ENCODE assay signal across 13 mouse cellular contexts in genomic region chr6:84570039-84570438, GRCm38 (mm10). TPM values are rescaled to one million over a fixed set of nuclear protein-coding genes. Genes with fewer than 3 reads are reported as not detected.
DNase-seq lines count a peak whose midpoint lies in the region; ATAC-seq lines count a peak whose summit lies in the region.
"Had no signal": no experiment of that assay in that cellular context is flagged by ENCODE, and none has a peak within 500 bp of the region (broad histone marks: within the 10 kb centered on the region; RNA-seq: fewer than 3 reads in every experiment).

No protein-coding gene starts in this region.

- H3K4me3 ChIP-seq in lung, embryonic 15.5 days = no peak overlapping the region
- H3K4me3 ChIP-seq in hindbrain, embryonic 10.5 days = no peak overlapping the region
- H3K4me3 ChIP-seq in limb, embryonic 15.5 days = no peak overlapping the region
- H3K4me3 ChIP-seq: gastrocnemius, adult 2 months had no signal

- H3K4me1 ChIP-seq in lung, embryonic 15.5 days = 0 out of 2 replicates have a peak, but pooled peaks cover 11% of the 10 kb centered on the region
- H3K4me1 ChIP-seq in hindbrain, embryonic 10.5 days (replicated peaks) = peaks cover 63% of the 10 kb centered on the region
- peaks cover 41% of the 10 kb centered on the region for H3K4me1 ChIP-seq in limb, embryonic 15.5 days

- H3K36me3 ChIP-seq in lung, embryonic 15.5 days = no peaks in the 10 kb centered on the region
- H3K36me3 ChIP-seq in hindbrain, embryonic 10.5 days = peaks cover 24% of the 10 kb centered on the region
- H3K36me3 ChIP-seq in limb, embryonic 15.5 days = peaks cover 14% of the 10 kb centered on the region; the same call in 1 of the 2 replicates

- ATAC-seq in lung, embryonic 15.5 days (ENCODE audit: borderline replicate concordance, extremely low read depth, low FRiP score, low TSS enrichment) = peak; percentile 25; the same call in 1 of the 2 replicates
- ATAC-seq in limb, embryonic 15.5 days (ENCODE audit: insufficient number of reproducible peaks, low FRiP score, low TSS enrichment, low read depth) = no peak

- H3K27ac ChIP-seq in lung, embryonic 15.5 days = no peak overlapping the region
- H3K27ac ChIP-seq in hindbrain, embryonic 10.5 days = peak overlapping the region; percentile 83
- 0 out of 2 replicates have a peak overlapping the region, but pooled peaks have one; percentile 7 for H3K27ac ChIP-seq in limb, embryonic 15.5 days
- H3K27ac ChIP-seq: gastrocnemius, adult 2 months; liver, embryonic 14.5 days had no signal

- H3K27me3 ChIP-seq in lung, embryonic 15.5 days = peaks cover 19% of the 10 kb centered on the region
- peaks cover 55% of the 10 kb centered on the region for H3K27me3 ChIP-seq in hindbrain, embryonic 10.5 days (ENCODE audit: insufficient read depth, poor library complexity, severe bottlenecking)
- 0 out of 2 replicates have a peak, but pooled peaks cover 2% of the 10 kb centered on the region for H3K27me3 ChIP-seq in limb, embryonic 15.5 days

- no peak overlapping the region for H3K9ac ChIP-seq in lung, embryonic 15.5 days
- H3K9ac ChIP-seq in limb, embryonic 15.5 days = no peak overlapping the region
- H3K9ac ChIP-seq: liver, embryonic 14.5 days had no signal

- peak; percentile 22 for DNase-seq in embryo, embryonic 10.5 days (ENCODE audit: low spot score)
- no peak for DNase-seq in embryo, embryonic 9.5 days (ENCODE audit: extremely low spot score)
- DNase-seq in lung, postnatal 4 days = no peak
- no peak for DNase-seq in hindbrain, embryonic 10.5 days (ENCODE audit: low spot score)
- DNase-seq in MN1 (ENCODE audit: low spot score) = no peak
- no peak for DNase-seq in frontal cortex, postnatal 14 days (ENCODE audit: low spot score in 2 of 2)
- DNase-seq: adrenal gland, postnatal 36 days; cerebellum, adult 11 months; gastrocnemius, adult 2 months; kidney, adult 9 months had no signal

- no peaks in the 10 kb centered on the region for H3K9me3 ChIP-seq in lung, embryonic 15.5 days
- H3K9me3 ChIP-seq in hindbrain, embryonic 10.5 days = no peaks in the 10 kb centered on the region
- no peaks in the 10 kb centered on the region for H3K9me3 ChIP-seq in limb, embryonic 15.5 days

- 16% methylated on average over 3 of the region's 3 CpGs for WGBS in lung, embryonic 15.5 days
- WGBS in hindbrain, embryonic 10.5 days = 48% methylated on average over 3 of the region's 3 CpGs
- 29% methylated on average over 3 of the region's 3 CpGs for WGBS in limb, embryonic 15.5 days

- no peak overlapping the region for H3K4me2 ChIP-seq in lung, embryonic 15.5 days
- no peak overlapping the region for H3K4me2 ChIP-seq in limb, embryonic 15.5 days

RNA-seq across cellular contexts. Expression of gene Cyp26b1, which starts 23.7 kb away (rescaled TPM):
- 3.1 and 3.2 TPM in 2 replicates for polyA plus RNA-seq in lung, embryonic 15.5 days (2015; fragmentation: Nextera tagmentation; extraction: Ambion mirVana)
- polyA plus RNA-seq in hindbrain, embryonic 10.5 days (2016; fragmentation: Nextera tagmentation; extraction: Ambion mirVana) = 21.1 and 26.2 TPM in 2 replicates
- polyA plus RNA-seq in limb, embryonic 15.5 days (2015; fragmentation: Nextera tagmentation; extraction: Ambion mirVana) = 16.0 and 17.2 TPM in 2 replicates
